Mouse (Mus musculus) intestine, embryonic 16.5 days (tissue): ENCODE results near the gene Tmem107. TPM values are rescaled to one million over a fixed set of nuclear protein-coding genes. Genes with fewer than 3 reads are reported as not detected.

ENCODE experiments used
- ATAC-seq: fragments of 200-750 bp; cut with Nextera tagmentation; 2 replicates; pipeline ENCODE4 v1.8.0; 2017; ENCODE audit warnings: moderate TSS enrichment, moderate library complexity
- H3K27ac ChIP-seq: fragments of 300-500 bp; sonication (generic); 2 replicates; pipeline ENCODE4 v1.5.1; 2014; ENCODE audit warnings: mild to moderate bottlenecking, low read length
- H3K27me3 ChIP-seq: fragments of 300-500 bp; sonication (generic); replicated peaks from 2 replicates; pipeline ENCODE4 v1.6.1; 2014; ENCODE audit warnings: low read length, control low read depth, mixed read lengths; ENCODE audit not compliant: control insufficient read depth, insufficient read depth
- H3K36me3 ChIP-seq: fragments of 300-500 bp; sonication (generic); 2 replicates; pipeline ENCODE4 v1.6.1; 2014; ENCODE audit warnings: low read length, control low read depth; ENCODE audit not compliant: control insufficient read depth, insufficient read depth
- H3K4me1 ChIP-seq: fragments of 300-500 bp; sonication (generic); 2 replicates; pipeline ENCODE4 v1.6.1; 2014; ENCODE audit warnings: low read length, control low read depth, mixed read lengths; ENCODE audit not compliant: control insufficient read depth, insufficient read depth
- H3K4me2 ChIP-seq: fragments of 300-500 bp; sonication (generic); 2 replicates; pipeline ENCODE4 v1.6.1; 2014; ENCODE audit warnings: low read depth, low read length, control low read depth
- H3K4me3 ChIP-seq: fragments of 300-500 bp; sonication (generic); 2 replicates; pipeline ENCODE4 v1.5.1; 2014; ENCODE audit warnings: mild to moderate bottlenecking, low read length
- H3K9ac ChIP-seq: fragments of 300-500 bp; sonication (generic); 2 replicates; pipeline ENCODE4 v1.6.1; 2014; ENCODE audit warnings: low read depth, low read length
- H3K9me3 ChIP-seq: fragments of 300-500 bp; sonication (generic); 2 replicates; pipeline ENCODE4 v1.6.1; 2016; ENCODE audit warnings: low read length, control low read depth; ENCODE audit not compliant: control insufficient read depth
- WGBS: fragments of 180-500 bp; shearing (Covaris S2); extraction: QIAGEN DNeasy Blood & Tissue Kit; methylation state at CpG from one replicate; pipeline ENCODE4 v1.1.7; 2014; 5-methylcytosine and 5-hydroxymethylcytosine counted together
- polyA plus RNA-seq: library from polyadenylated mRNA; unstranded; fragments of >200 nt; fragmentation: Nextera tagmentation; extraction: Ambion mirVana; gene quantifications from 2 replicates; pipeline ENCODE4 v1.2.1, GENCODE M21; 2015

Tmem107 gene
- polyA plus RNA-seq, 1 experiment from 2014 or later = 44.8 TPM

GRCm38 (mm10) chr11:69101604-69102402 is 31.2 kb downstream of the Tmem107 start:
- Histone ChIP-seq H3K4me1 (peaks cover 33% of the 10 kb centered on the region), H3K36me3 (peaks cover 48% of the 10 kb centered on the region), H3K27me3 (no peaks in the 10 kb centered on the region), H3K27ac (no peak overlapping the region), H3K4me2 (no peak overlapping the region), H3K9me3 (no peaks in the 10 kb centered on the region), H3K9ac (no peak overlapping the region), H3K4me3 (no peak overlapping the region)
- WGBS = 89% methylated on average over 21 of the region's 21 CpGs
- ATAC-seq = no peak

- H3K4me3 ChIP-seq = no peak overlapping the region
- peaks cover 50% of the 10 kb centered on the region for H3K36me3 ChIP-seq
- no peaks in the 10 kb centered on the region for H3K9me3 ChIP-seq
- WGBS = 91% methylated on average over 7 of the region's 7 CpGs
- no peak overlapping the region for H3K9ac ChIP-seq
- H3K4me2 ChIP-seq = no peak overlapping the region
- no peak overlapping the region for H3K27ac ChIP-seq
- no peaks in the 10 kb centered on the region for H3K27me3 ChIP-seq
- peaks cover 29% of the 10 kb centered on the region for H3K4me1 ChIP-seq
- no peak for ATAC-seq
These were observed 31.8 kb downstream of the Tmem107 start for GRCm38 (mm10) chr11:69102403-69102725.

GRCm38 (mm10) chr11:69103121-69103520 is 32.5 kb downstream of the Tmem107 start:
- no peak overlapping the region for H3K27ac ChIP-seq
- H3K36me3 ChIP-seq = peaks cover 56% of the 10 kb centered on the region
- no peak for ATAC-seq
- peaks cover 22% of the 10 kb centered on the region for H3K4me1 ChIP-seq
- H3K4me2 ChIP-seq = no peak overlapping the region
- H3K4me3 ChIP-seq = no peak overlapping the region
- WGBS = 98% methylated on average over 14 of the region's 14 CpGs
- no peak overlapping the region for H3K9ac ChIP-seq
- no peaks in the 10 kb centered on the region for H3K27me3 ChIP-seq
- H3K9me3 ChIP-seq = no peaks in the 10 kb centered on the region

- WGBS = 91% methylated on average over 15 of the region's 15 CpGs
- ATAC-seq = no peak
- Histone ChIP-seq H3K36me3 (peaks cover 60% of the 10 kb centered on the region), H3K9me3 (no peaks in the 10 kb centered on the region), H3K4me3 (no peak overlapping the region), H3K27me3 (no peaks in the 10 kb centered on the region), H3K4me2 (no peak overlapping the region), H3K9ac (no peak overlapping the region), H3K27ac (no peak overlapping the region), H3K4me1 (peaks cover 15% of the 10 kb centered on the region)
These were observed 33.2 kb downstream of the Tmem107 start for GRCm38 (mm10) chr11:69103531-69104435.

GRCm38 (mm10) chr11:69104487-69104886 is 33.9 kb downstream of the Tmem107 start:
- 92% methylated on average over 14 of the region's 14 CpGs for WGBS
- H3K27ac ChIP-seq = no peak overlapping the region
- peaks cover 13% of the 10 kb centered on the region for H3K4me1 ChIP-seq
- H3K9me3 ChIP-seq = no peaks in the 10 kb centered on the region
- no peak for ATAC-seq
- H3K27me3 ChIP-seq = no peaks in the 10 kb centered on the region
- peaks cover 63% of the 10 kb centered on the region for H3K36me3 ChIP-seq
- H3K9ac ChIP-seq = no peak overlapping the region
- H3K4me3 ChIP-seq = no peak overlapping the region
- H3K4me2 ChIP-seq = no peak overlapping the region

GRCm38 (mm10) chr11:69105227-69105626 is 34.6 kb downstream of the Tmem107 start:
- Histone ChIP-seq H3K36me3 (peaks cover 63% of the 10 kb centered on the region), H3K9me3 (no peaks in the 10 kb centered on the region)
- ATAC-seq = no peak

GRCm38 (mm10) chr11:69105796-69106195 is 35.2 kb downstream of the Tmem107 start:
- no peaks in the 10 kb centered on the region for H3K27me3 ChIP-seq
- peaks cover 63% of the 10 kb centered on the region for H3K36me3 ChIP-seq

More at GRCm38 (mm10) chr11:69105227-69105626, 34.6 kb downstream of the Tmem107 start:
- Histone ChIP-seq H3K4me2 (no peak overlapping the region), H3K27me3 (no peaks in the 10 kb centered on the region), H3K9ac (no peak overlapping the region), H3K27ac (no peak overlapping the region), H3K4me1 (peaks cover 13% of the 10 kb centered on the region), H3K4me3 (no peak overlapping the region)
- 87% methylated on average over 6 of the region's 6 CpGs for WGBS

GRCm38 (mm10) chr11:69106299-69106698 is 35.7 kb downstream of the Tmem107 start:
- H3K36me3 ChIP-seq = peaks cover 63% of the 10 kb centered on the region
- no peaks in the 10 kb centered on the region for H3K9me3 ChIP-seq
- no peak overlapping the region for H3K9ac ChIP-seq
- H3K27me3 ChIP-seq = no peaks in the 10 kb centered on the region
- no peak overlapping the region for H3K4me3 ChIP-seq
- peaks cover 8% of the 10 kb centered on the region for H3K4me1 ChIP-seq
- no peak for ATAC-seq
- H3K27ac ChIP-seq = no peak overlapping the region
- no peak overlapping the region for H3K4me2 ChIP-seq
- WGBS = 92% methylated on average over 11 of the region's 11 CpGs

More at GRCm38 (mm10) chr11:69105796-69106195, 35.2 kb downstream of the Tmem107 start:
- Histone ChIP-seq H3K4me3 (no peak overlapping the region), H3K9me3 (no peaks in the 10 kb centered on the region), H3K4me2 (no peak overlapping the region), H3K4me1 (peaks cover 8% of the 10 kb centered on the region), H3K9ac (no peak overlapping the region), H3K27ac (no peak overlapping the region)
- 92% methylated on average over 2 of the region's 2 CpGs for WGBS
- no peak for ATAC-seq

GRCm38 (mm10) chr11:69106842-69107241 is 36.2 kb downstream of the Tmem107 start:
- H3K4me2 ChIP-seq = no peak overlapping the region
- H3K36me3 ChIP-seq = peaks cover 60% of the 10 kb centered on the region
- H3K4me1 ChIP-seq = peaks cover 8% of the 10 kb centered on the region
- no peaks in the 10 kb centered on the region for H3K9me3 ChIP-seq
- ATAC-seq = no peak
- no peak overlapping the region for H3K9ac ChIP-seq
- 86% methylated on average over 11 of the region's 11 CpGs for WGBS
- no peak overlapping the region for H3K4me3 ChIP-seq
- no peaks in the 10 kb centered on the region for H3K27me3 ChIP-seq
- no peak overlapping the region for H3K27ac ChIP-seq
